Mouse (Mus musculus) 3T3-L1 (cell line): ENCODE measurements around the gene 4921536K21Rik.

Source experiments
- DNase-seq: peaks from one replicate; pipeline ENCODE4 v3.0.0-alpha.2; 2015; ENCODE audit warnings: low read depth, low spot score

The 4921536K21Rik gene

DNA sequence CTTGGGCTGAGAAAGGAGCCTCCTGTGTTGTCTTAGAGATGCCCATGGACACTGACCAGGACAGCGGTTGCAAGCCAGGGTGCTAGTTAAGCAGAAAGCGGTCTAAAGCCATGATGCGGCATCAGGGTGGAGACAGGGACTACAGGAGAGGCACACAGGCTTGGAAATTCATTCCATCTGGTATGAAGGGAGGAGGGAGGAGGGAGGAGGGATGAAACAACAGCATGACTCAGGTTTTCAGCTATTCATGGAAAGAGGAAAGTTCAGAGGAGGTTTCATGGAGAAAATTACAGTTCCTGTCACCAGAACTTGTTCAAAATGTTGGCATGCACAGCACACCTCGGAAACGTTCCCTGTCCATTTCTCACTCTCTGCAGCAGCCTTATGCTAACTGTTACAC, 39.1 kb downstream of the 4921536K21Rik start:
- DNase-seq: peak; percentile 63

DNA sequence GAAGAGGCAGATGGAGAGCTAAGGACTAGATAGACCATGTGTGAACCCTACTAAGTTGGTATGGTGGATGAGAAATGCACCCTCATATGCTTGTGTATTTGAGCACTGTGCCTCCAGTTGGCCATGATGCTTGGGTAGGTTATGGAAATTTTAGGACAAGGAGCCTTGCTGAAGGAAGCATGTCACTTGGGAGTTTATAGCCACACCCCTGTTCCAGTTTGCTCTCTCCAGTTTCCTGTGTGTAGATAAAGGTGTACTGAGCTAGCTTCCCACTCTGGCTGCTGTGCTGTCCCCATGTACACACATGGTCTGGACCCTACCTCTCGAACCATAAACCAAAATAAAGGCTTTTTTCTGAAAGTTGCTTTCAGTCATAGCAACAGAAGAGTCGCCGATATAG, 40.7 kb downstream of the 4921536K21Rik start:
- DNase-seq: no peak

DNA sequence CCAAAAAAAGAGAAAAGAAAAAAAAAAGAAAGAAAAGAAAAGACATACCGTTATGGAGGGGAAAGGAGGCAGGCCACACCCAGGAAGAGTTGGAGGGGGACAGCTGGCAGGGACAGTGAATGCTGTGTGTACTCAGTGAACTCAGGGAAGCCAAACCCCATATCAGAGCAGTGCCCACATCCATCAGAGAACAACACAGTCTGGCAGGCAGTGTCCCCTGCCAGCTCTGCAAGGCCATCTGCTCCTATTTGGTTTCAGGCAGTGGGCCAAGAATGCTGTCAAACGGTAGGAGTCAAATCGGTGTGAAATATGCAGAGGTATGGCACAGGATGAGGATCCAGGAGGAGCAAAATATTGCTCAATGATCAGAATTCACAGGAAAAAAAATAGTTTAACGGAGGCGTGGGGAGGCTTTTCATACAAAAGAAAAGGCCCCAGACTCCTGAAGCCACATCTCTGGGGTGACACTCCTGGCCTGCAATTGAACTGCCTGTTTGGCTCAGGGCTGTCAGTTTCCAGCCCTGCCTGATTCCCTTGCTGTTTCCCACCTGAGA, 41.3 kb downstream of the 4921536K21Rik start:
- peak; percentile 86 for DNase-seq

DNA sequence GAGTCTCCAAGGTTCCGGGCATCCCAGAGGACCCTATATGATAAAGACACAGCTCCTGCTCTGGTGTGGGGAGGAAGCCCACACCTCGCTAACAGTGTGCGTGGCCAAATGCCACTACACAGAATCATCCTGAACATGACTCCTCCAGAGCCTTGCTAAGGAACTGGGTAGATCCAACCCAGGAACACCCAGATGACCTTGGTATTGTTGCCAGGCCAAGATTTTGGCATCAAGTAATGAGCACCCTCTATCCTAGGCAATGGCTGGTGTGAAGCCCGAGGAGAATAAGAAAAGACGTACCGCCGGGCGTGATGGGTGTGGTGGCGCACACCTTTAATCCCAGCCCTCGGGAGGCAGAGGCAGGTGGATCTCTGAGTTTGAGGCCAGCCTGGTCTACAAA, 41.9 kb downstream of the 4921536K21Rik start:
- peak; percentile 12 for DNase-seq

DNA sequence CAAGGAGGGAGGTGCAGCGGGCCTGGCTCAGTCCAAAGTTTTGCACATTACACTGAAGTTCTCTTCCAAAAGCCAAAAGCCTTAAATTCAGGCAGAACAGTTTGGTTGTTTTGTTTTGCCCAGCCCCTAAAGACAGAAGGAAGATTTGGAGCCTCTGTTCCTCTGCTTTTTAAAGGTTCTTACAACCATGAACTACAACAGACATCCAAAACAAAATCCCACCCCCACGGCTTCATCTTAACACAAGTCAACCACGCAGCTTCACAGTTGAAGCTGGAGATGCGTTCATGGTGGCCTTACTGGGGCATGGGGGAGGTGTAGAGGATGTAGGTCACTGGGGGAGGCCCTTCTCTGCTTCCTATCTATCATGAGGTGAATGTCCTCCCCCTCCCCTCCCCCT, 43.0 kb downstream of the 4921536K21Rik start:
- no peak for DNase-seq

DNA sequence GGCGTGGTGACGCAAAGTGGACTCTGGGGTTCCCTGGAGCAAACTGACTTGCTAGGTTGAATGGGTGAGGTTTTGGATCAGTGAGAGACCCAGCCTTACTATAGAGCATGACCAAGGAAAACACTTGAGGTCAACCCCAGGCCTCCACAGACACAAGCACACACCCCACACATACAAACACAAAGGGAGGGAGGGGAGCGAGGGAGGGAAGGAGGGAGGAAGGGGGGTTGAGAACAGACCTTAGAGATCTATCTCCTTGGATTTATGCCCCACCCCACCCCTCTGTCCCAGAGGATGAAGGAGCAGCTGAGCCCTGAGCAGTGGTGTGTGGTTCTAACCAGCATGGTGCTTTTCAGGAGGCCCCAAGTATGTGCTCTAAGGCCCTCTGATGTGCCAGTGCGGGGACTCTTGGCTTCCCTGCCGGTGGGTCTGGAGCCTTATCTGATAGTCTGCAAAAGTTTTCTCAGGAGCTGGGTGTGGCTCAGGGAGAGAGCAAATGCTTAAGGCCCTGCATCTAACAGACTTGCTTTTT, 44.1 kb downstream of the 4921536K21Rik start:
- no peak for DNase-seq

DNA sequence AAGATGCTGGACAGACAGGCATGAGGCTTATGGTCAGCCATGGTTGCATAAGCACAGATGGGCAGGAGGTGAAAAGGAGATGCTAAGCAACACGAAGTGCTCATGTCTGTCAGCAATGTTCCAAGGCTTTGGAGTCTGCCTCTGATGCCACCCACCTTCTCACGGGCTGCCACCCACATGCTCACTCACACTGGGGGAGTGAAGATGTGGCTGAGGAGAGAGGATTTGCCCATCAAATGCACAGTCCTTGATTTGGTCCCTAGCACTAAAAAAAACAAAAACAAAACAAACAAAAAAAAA, 44.6 kb downstream of the 4921536K21Rik start:
- no peak for DNase-seq

DNA sequence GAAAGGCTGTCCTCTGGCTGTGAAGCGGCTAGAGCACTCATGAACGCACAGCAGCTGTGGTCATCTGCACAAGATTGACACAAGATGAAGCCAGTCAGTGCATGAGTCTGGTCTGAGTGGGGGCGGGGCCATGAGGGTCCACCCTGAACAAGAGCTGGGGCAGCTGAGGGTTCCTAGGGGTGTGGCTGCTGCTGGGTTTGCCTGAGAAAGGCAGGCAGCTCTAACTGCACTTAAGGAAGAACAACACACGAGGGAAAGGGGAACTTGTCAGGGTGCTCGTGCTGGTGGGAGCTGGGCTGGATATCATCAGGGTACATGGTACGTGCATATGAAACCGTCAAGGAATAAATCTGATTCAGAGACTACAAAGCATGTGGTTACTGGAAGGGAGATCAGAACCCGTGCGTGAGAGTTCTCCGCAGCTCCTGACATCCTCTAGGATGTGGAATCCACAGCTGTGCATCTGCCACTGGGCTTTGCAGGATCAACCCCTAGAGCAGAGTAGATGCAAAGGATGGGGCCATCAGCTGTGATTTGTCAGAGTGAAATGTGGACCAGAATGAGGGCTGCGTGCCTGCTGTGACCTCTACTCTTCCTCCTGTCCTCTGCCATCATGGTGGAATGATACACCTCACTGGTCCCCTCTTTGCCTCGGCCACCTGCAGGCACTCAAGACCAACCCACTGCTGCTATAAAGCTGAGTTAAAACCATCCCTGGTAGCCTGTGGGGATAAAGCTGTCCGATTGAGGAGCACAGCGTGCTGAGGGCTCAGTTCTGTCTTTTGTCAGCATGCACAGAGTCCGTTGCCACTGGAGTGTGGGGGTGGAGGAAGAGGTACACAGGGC, 45.2 kb downstream of the 4921536K21Rik start:
- no peak for DNase-seq

DNA sequence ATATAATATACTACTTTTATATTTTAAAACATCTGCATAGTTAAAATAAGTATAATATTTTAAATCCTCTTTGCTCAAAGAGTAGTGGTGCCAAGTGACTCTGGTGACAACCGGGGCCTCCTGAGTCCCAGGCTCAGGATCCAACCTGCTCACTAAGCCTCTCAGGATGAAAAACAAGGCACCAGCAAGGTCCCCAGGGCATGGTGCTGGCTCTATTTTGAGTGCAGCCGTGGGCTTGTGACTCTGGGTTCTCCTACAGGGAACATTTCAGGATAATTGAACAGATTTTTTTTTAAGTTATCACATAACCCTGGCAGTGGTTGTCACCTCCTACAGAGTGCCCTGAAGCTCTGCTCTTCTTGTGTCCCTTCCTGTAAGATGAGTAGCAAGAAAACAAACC, 48.5 kb downstream of the 4921536K21Rik start:
- no peak for DNase-seq

DNA sequence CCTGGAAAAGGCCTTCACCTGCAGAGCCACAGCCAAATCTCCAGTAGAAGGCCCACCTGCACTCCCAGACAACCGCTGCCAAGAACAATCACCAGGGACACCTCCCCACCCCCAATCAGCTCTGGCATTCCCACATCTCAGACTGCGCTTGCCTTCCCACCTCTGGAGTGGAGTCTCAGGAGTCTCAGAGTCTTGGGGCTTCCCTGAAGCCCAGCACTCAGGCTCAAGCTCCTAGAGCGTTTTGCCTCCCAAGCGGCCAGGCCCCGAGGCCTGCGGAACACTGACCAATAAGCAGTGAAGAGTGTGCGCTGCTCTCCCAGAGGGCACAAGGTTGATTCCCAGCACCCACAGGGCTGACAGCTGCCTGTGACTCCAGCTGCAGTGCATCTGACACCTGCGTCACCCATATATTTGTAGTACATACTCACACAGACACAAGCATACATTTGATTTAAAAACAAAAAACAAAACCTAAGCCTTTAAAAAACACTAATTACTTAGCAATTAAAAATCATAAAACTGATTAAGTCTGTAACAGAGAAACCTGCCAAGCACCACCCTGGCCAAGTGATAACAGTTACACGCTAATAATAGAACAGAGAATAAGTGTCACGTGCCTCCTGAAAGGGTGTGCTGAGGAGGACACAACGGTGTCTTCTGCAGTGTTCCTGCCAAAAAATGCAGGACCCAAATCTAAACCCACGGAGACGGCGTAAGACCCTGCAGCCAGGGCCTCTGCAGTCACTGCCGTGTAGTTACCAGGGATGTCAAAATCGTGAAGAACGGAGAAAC, 50.8 kb downstream of the 4921536K21Rik start:
- no peak for DNase-seq
